Mouse (Mus musculus): Measurements from ENCODE around the gene Ift74. TPM values are rescaled to one million over a fixed set of nuclear protein-coding genes. Genes with fewer than 3 reads are reported as not detected.
"Not testable (repeated sequence)": the region's sequence is repeated elsewhere in the genome, so short reads cannot be mapped to it uniquely, and the experiment has no call there.

The Ift74 gene
- total and polyA plus RNA-seq, 2 experiments from 2014 or later = 31.2 to 33.4 TPM

DNA sequence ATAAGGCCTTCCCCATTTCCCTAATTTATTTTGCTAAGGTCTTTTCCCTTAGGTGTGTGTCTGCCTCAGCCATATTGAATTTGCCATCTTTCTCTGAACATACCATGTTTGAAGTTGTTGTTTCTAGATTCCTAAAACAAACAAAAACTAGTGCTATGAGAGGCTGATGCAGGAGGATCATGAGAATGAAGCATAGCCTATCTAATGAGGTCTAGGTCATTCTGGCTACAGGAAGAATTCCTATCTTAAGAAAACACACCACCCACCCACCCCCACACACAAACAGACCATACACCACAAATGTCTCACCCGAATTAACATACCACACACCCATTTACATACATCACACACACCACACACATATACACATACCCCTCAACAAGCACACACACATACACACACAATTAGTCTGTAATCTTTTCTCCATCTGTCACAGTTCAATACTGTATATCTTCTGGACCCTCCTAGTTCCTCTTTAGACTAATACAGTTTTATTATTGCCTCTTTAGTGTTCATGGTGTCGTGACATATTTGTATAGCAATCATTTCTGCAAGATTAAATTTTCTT, 9.8 kb upstream of the Ift74 start:
- Histone ChIP-seq H3K9ac (no peak overlapping the region), H3K36me3 (ENCODE audit: insufficient read depth) (no peaks in the 10 kb centered on the region), H3K4me2 (ENCODE audit: low read depth) (no peak overlapping the region), H3K4me1 (ENCODE audit: insufficient read depth) (peaks cover 8% of the 10 kb centered on the region), H3K27me3 (ENCODE audit: insufficient read depth, low read length) (no peaks in the 10 kb centered on the region), H3K9me3 (ENCODE audit: low read length) (no peaks in the 10 kb centered on the region), H3K27ac (ENCODE audit: low read depth, low read length) (no peak overlapping the region), H3K4me3 (ENCODE audit: low read depth, low read length) (no peak overlapping the region)
- 89% methylated on average over 2 of the region's 2 CpGs for WGBS
- DNase-seq = no peak
- TF ChIP-seq CTCF (IDR thresholded peaks at IDR 0.05; ENCODE audit: low read depth) = no peak
- no peak for ATAC-seq

DNA sequence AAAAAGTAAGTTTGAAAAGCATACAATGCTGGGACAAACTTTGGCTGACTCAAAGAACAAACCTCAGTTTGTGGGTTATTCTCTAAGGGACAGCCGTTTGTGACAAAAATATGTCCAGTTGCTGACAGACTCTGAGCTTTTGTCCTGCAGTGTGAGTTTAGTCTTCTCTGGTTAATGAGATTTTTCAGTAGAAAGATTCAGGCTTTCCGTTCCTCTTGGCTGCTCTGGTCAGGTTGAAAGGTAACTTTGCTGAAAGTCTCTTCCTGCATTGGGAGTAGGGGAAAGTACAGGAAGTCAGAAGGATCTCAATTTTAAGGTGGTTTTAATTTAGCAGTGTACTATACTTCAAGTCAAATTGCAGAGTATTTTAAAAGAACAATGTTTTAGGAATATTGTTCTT, 8.7 kb upstream of the Ift74 start:
- H3K9ac ChIP-seq = no peak overlapping the region
- no peaks in the 10 kb centered on the region for H3K27me3 ChIP-seq (ENCODE audit: insufficient read depth, low read length)
- H3K9me3 ChIP-seq (ENCODE audit: low read length) = no peaks in the 10 kb centered on the region
- ATAC-seq (no peak), DNase-seq (no peak)
- no peak overlapping the region for H3K4me2 ChIP-seq (ENCODE audit: low read depth)
- no peak overlapping the region for H3K27ac ChIP-seq (ENCODE audit: low read depth, low read length)
- H3K4me1 ChIP-seq (ENCODE audit: insufficient read depth) = peaks cover 8% of the 10 kb centered on the region
- no peak overlapping the region for H3K4me3 ChIP-seq (ENCODE audit: low read depth, low read length)
- WGBS = 89% methylated on average over 2 of the region's 2 CpGs
- H3K36me3 ChIP-seq (ENCODE audit: insufficient read depth) = no peaks in the 10 kb centered on the region
- no peak for TF ChIP-seq CTCF (IDR thresholded peaks at IDR 0.05; ENCODE audit: low read depth)

DNA sequence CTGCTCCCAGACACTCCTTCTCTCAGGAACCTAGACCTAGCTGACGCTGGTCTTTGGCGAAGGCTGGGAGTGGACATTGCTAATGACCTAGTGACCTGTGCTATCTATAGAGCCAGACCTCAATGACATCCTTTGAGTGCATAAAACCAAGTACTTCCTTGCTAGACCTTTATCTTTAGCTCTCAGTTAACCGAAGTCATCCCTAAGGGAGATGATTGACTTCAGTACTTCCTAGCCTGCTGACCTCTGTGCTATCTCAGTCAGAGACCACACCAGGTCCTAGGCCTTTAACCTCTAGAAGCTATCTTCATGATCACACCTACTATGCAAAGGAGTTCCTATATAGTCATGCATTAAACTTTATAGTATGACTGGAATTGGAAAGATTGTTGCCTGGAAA, 4.0 kb upstream of the Ift74 start:
- Histone ChIP-seq H3K9me3 (ENCODE audit: low read length) (no peaks in the 10 kb centered on the region), H3K36me3 (ENCODE audit: insufficient read depth) (no peaks in the 10 kb centered on the region), H3K4me1 (ENCODE audit: insufficient read depth) (no peaks in the 10 kb centered on the region), H3K27me3 (ENCODE audit: insufficient read depth, low read length) (no peaks in the 10 kb centered on the region), H3K27ac (ENCODE audit: low read depth, low read length) (no peak overlapping the region), H3K9ac (no peak overlapping the region), H3K4me3 (ENCODE audit: low read depth, low read length) (no peak overlapping the region), H3K4me2 (ENCODE audit: low read depth) (no peak overlapping the region)
- ATAC-seq = no peak
- TF ChIP-seq CTCF (IDR thresholded peaks at IDR 0.05; ENCODE audit: low read depth) = no peak
- no peak for DNase-seq
- WGBS = 91% methylated on average over 3 of the region's 3 CpGs

DNA sequence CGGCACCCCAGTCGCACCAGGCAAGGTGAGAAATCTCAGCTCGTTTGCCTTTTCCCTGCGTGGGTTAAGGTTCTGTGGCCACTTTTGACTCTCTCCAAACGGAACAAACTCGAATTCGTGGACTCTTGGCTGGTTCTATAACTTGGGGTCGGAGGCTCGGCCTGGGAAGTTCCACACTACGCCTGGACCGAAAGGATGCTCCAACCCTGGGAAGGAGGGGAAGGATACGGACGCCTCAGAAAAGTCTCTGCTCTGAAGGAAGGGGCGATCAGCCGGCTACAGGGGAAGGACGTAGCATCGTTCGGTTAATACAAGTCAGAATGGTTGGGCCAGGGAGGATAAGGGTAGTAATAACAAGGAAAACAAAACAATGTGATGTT, 326 bp downstream of the Ift74 start:
- Histone ChIP-seq H3K4me3 (ENCODE audit: low read depth, low read length) (peak overlapping the region; percentile 77), H3K27me3 (ENCODE audit: insufficient read depth, low read length) (no peaks in the 10 kb centered on the region), H3K9ac (peak overlapping the region; percentile 67), H3K36me3 (ENCODE audit: insufficient read depth) (no peaks in the 10 kb centered on the region), H3K27ac (ENCODE audit: low read depth, low read length) (peak overlapping the region; percentile 67), H3K4me2 (ENCODE audit: low read depth) (peak overlapping the region; percentile 81), H3K9me3 (ENCODE audit: low read length) (no peaks in the 10 kb centered on the region), H3K4me1 (ENCODE audit: insufficient read depth) (no peaks in the 10 kb centered on the region)
- ATAC-seq = peak; percentile 65
- WGBS = under 1% methylated on average over 18 of the region's 18 CpGs
- TF ChIP-seq CTCF (IDR thresholded peaks at IDR 0.05; ENCODE audit: low read depth) = no peak
- no peak for DNase-seq

DNA sequence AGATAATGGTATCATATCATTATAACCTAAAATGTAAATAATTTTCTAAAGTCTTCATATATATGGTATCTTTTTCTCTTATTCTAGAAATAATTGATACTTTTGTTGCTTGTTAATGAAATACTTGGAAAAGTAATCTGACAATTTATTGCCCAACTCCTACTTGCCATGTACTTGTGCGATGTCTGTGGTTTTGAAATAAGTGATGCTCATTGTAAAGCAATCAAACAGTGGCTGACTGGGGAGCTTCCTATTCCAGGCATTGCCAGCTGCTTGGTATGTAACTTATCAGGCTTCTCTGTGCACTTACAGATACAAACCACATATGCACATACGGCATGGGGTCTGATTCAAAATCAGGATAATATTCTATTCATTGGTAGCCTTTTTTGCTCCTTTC, 5.8 kb downstream of the Ift74 start:
- Histone ChIP-seq H3K9ac (no peak overlapping the region), H3K9me3 (ENCODE audit: low read length) (no peaks in the 10 kb centered on the region), H3K27ac (ENCODE audit: low read depth, low read length) (no peak overlapping the region), H3K4me2 (ENCODE audit: low read depth) (no peak overlapping the region), H3K36me3 (ENCODE audit: insufficient read depth) (peaks cover 6% of the 10 kb centered on the region), H3K27me3 (ENCODE audit: insufficient read depth, low read length) (no peaks in the 10 kb centered on the region), H3K4me3 (ENCODE audit: low read depth, low read length) (no peak overlapping the region), H3K4me1 (ENCODE audit: insufficient read depth) (no peaks in the 10 kb centered on the region)
- WGBS = 93% methylated on average over 2 of the region's 2 CpGs
- TF ChIP-seq CTCF (IDR thresholded peaks at IDR 0.05; ENCODE audit: low read depth) = no peak
- ATAC-seq = no peak
- DNase-seq = no peak

DNA sequence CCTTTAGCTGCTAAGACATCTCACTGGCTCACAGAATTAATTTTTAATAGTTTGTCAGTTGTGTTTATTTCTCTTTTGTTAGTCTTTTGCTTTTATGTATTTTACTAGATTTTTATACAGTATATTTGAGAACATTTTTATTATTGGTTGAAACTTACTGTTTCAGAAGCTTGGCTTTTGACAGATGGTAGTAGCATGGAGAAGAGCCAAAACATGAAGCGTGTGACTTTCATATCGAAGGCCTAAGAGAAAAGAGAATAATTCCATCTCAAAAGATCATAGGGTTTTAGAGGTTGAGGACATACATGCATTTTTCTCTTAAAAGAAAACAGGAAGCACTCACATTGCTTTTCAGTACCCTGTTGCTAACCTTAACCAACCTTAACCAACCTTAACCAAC, 28.9 kb downstream of the Ift74 start:
- Histone ChIP-seq H3K4me1 (ENCODE audit: insufficient read depth) (no peaks in the 10 kb centered on the region), H3K27me3 (ENCODE audit: insufficient read depth, low read length) (no peaks in the 10 kb centered on the region), H3K4me3 (ENCODE audit: low read depth, low read length) (no peak overlapping the region), H3K9me3 (ENCODE audit: low read length) (no peaks in the 10 kb centered on the region), H3K27ac (ENCODE audit: low read depth, low read length) (no peak overlapping the region), H3K9ac (no peak overlapping the region), H3K4me2 (ENCODE audit: low read depth) (no peak overlapping the region), H3K36me3 (ENCODE audit: insufficient read depth) (no peaks in the 10 kb centered on the region)
- WGBS = 73% methylated on average over 2 of the region's 2 CpGs
- DNase-seq (peak; percentile 8), ATAC-seq (no peak)
- no peak for TF ChIP-seq CTCF (IDR thresholded peaks at IDR 0.05; ENCODE audit: low read depth)

DNA sequence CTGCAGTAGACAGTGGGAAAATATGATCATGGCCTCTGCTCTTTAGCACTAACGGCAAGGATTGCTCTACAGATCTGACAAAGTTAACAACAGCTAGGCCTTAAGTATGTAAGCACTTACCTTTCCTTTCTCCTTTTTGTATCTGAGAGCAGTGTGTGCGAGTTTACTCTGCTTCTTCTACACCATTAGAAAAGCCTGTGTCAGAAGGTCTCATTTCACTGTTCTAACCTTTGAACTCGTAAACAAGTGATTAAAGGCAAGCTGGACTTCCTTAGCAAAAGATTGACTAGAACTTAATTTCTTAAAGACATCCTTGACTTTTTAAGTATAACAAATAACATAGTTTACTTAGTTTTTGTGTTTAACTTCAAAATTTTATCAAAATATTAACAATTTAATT, 35.6 kb downstream of the Ift74 start, which contains the start of gene Lrrc19:
TSS of gene Lrrc19 (minus strand) at position 225 of the 400 bp plus-strand sequence.
- Histone ChIP-seq H3K36me3 (ENCODE audit: insufficient read depth) (no peaks in the 10 kb centered on the region), H3K4me1 (ENCODE audit: insufficient read depth) (no peaks in the 10 kb centered on the region), H3K9me3 (ENCODE audit: low read length) (no peaks in the 10 kb centered on the region), H3K9ac (no peak within 1 kb of the TSS), H3K4me3 (ENCODE audit: low read depth, low read length) (no peak within 1 kb of the TSS), H3K4me2 (ENCODE audit: low read depth) (no peak within 1 kb of the TSS), H3K27me3 (ENCODE audit: insufficient read depth, low read length) (no peaks in the 10 kb centered on the region), H3K27ac (ENCODE audit: low read depth, low read length) (no peak within 1 kb of the TSS)
- no peak for ATAC-seq
- TF ChIP-seq CTCF (IDR thresholded peaks at IDR 0.05; ENCODE audit: low read depth) = no peak
- 89% methylated on average over 3 of the region's 3 CpGs for WGBS
- DNase-seq = no peak

DNA sequence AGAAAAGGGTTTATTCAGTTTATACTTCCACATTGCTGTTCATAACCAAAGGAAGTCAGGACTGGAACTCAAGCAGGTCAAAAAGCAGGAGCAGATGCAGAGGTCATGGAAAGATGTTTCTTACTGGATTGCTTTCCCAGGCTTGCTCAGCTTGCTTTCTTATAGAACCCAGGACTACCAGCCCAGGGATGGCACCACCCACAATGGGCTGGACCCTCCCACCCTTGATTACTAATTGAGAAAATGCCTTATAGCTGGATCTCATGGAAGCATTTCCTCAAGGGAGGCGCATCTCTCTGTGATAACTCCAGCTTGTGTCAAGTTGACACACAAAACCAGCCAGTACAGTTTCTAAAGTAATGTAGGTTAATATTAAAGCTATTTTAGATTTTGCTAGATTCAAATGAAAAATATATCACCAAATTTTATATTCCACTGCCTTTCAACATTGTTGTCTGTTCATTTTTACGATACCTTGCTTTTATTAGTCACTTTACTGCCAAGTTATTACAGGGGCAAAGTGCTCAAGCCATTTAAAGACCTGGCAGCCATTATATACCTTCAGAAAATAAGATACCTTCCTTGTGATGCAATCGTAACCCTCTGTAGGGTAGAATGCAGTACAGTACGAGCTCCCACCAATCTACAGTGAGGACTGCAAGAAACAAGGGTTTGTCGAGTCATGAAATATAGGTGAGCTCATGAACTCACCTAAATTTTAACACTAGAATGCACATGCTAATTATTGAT, 36.3 kb downstream of the Ift74 start:
- DNase-seq, H3K9ac ChIP-seq: not testable (repeated sequence)
- 90% methylated on average over 5 of the region's 5 CpGs for WGBS

More for the DNA sequence above, 36.3 kb downstream of the Ift74 start:
- H3K36me3 ChIP-seq (ENCODE audit: insufficient read depth); ATAC-seq; H3K27ac ChIP-seq (ENCODE audit: low read depth, low read length); H3K4me3 ChIP-seq (ENCODE audit: low read depth, low read length); H3K27me3 ChIP-seq (ENCODE audit: insufficient read depth, low read length); H3K4me2 ChIP-seq (ENCODE audit: low read depth); H3K4me1 ChIP-seq (ENCODE audit: insufficient read depth); H3K9me3 ChIP-seq (ENCODE audit: low read length): not testable (repeated sequence)
